Mouse (Mus musculus): Measurements from ENCODE around the gene Acox1.
A peak's percentile ranks its signal among the peaks of the same experiment; 100 is the strongest.

DNA sequence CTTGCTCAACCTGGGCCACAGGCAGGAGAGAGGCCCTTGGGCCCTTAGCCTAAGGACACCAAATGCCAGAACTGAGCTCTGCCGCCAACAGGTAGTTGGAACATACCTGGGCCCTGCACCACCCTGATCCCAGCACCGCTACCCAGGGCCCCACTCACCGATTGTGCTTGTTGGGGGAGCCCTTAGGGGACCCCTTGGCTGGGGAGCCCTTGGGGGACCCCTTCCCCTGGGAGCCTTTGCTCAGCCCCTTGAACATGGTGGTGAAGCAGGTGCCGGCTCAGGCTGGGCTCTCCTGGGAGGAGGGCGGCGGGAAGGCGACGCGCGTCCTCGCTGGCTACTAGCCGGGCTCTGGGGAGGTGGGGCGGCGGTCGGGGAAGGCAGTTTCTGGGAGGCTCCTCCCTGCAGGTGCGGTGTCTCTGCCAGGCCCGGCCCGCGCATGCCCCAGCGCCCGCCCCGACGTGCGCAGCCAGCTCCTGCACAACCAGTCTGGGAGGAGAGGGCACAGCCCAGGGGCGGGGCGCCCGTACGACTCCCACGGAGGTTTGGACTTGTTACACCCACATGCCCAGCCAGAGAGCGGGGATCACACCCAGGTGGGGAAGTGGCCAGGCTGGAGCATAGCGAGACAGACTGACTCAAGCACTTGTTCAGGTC, 39.0 kb upstream of the Acox1 start, which contains the start of gene Evpl:
- TF ChIP-seq POLR2A (IDR thresholded peaks at IDR 0.05; ENCODE audit: low read depth, low read length): peak; percentile 65
- no peak for TF ChIP-seq CTCF (conservative IDR thresholded peaks at IDR 0.05; ENCODE audit: insufficient read depth, insufficient read length, low read depth, low read length)
